8 mouse cellular contexts compared by ENCODE assay signal in the genomic region with DNA sequence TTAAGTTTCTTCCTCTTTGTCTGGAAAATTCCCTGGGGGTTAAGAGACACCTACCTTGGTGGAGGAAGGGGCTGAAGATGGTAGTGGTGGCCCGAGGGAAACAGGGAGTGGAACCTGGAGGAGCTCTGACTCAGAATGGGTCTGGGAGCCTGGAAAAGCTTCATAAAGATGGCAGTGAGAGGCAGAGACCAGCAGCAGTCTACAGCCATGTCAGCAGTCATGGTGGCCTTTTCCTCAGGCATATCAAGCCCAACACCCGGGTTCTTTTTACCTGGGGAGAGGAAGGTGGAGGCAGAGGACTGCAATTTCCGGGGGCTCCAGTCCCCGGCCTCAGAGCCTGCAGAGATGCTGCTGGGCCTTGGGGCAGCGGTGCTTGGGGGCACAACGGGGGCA. TPM values are rescaled to one million over a fixed set of nuclear protein-coding genes. Genes with fewer than 3 reads are reported as not detected.
DNase-seq lines count a peak whose midpoint lies in the region; ATAC-seq lines count a peak whose summit lies in the region.

No protein-coding gene starts in this region.

- no peak for ATAC-seq in heart, embryonic 14.5 days (ENCODE audit: insufficient number of reproducible peaks, insufficient read depth, low FRiP score, low read depth)
- no peak for ATAC-seq in hindbrain, embryonic 11.5 days (ENCODE audit: low FRiP score)
- no peak; the same call in none of the 2 replicates for ATAC-seq in midbrain, embryonic 13.5 days

- peak overlapping the region; percentile 88 for H3K9ac ChIP-seq in heart, embryonic 14.5 days (ENCODE audit: low read length)
- peak overlapping the region; percentile 86 for H3K9ac ChIP-seq in hindbrain, embryonic 11.5 days (ENCODE audit: low read depth, low read length)
- peak overlapping the region; percentile 82 for H3K9ac ChIP-seq in midbrain, embryonic 13.5 days (replicated peaks)

- H3K27ac ChIP-seq in heart, embryonic 14.5 days (replicated peaks in 1 of 2; ENCODE audit: control insufficient read depth in 1 of 2, insufficient read depth in 1 of 2, low read depth in 2 of 2, low read length in 2 of 2) = no peak overlapping the region
- no peak overlapping the region for H3K27ac ChIP-seq in hindbrain, embryonic 11.5 days (ENCODE audit: low read depth, low read length)
- peak overlapping the region; percentile 86 for H3K27ac ChIP-seq in midbrain, embryonic 13.5 days

- peak overlapping the region; percentile 59 to 87 for H3K4me3 ChIP-seq in heart, embryonic 14.5 days (ENCODE audit: control insufficient read depth in 1 of 2, insufficient read depth in 1 of 2, low read depth in 1 of 2, low read length in 2 of 2)
- peak overlapping the region; percentile 52 for H3K4me3 ChIP-seq in hindbrain, embryonic 11.5 days (ENCODE audit: low read depth, low read length)
- H3K4me3 ChIP-seq in midbrain, embryonic 13.5 days (replicated peaks) = peak overlapping the region; percentile 57

- no peaks in the 10 kb centered on the region for H3K9me3 ChIP-seq in heart, embryonic 14.5 days (ENCODE audit: control insufficient read depth, low read length)
- H3K9me3 ChIP-seq in hindbrain, embryonic 11.5 days (ENCODE audit: control insufficient read depth, low read length) = no peaks in the 10 kb centered on the region
- no peaks in the 10 kb centered on the region for H3K9me3 ChIP-seq in midbrain, embryonic 13.5 days

- DNase-seq in heart, postnatal 14 days = no peak
- DNase-seq in MN1 (ENCODE audit: low spot score) = peak; percentile 9
- no peak for DNase-seq in hindbrain, embryonic 11.5 days (ENCODE audit: low spot score)
- no peak for DNase-seq in B cell, adult 2 months
- no peak for DNase-seq in urinary bladder, postnatal 36 days (ENCODE audit: low spot score in 2 of 2)
- DNase-seq in layer of hippocampus, postnatal 25 days (ENCODE audit: extremely low spot score in 1 of 2, low spot score in 1 of 2) = no peak

- WGBS in heart, embryonic 14.5 days = 29% methylated on average over 5 of the region's 6 CpGs
- WGBS in hindbrain, embryonic 11.5 days = 37% methylated on average over 4 of the region's 6 CpGs
- WGBS in midbrain, embryonic 13.5 days = 17% methylated on average over 6 of the region's 6 CpGs

- peaks cover 26% of the 10 kb centered on the region for H3K36me3 ChIP-seq in heart, embryonic 14.5 days (ENCODE audit: control insufficient read depth, insufficient read depth, low read length)
- no peaks in the 10 kb centered on the region for H3K36me3 ChIP-seq in hindbrain, embryonic 11.5 days (ENCODE audit: control insufficient read depth, insufficient read depth, low read length)
- H3K36me3 ChIP-seq in midbrain, embryonic 13.5 days = peaks cover 18% of the 10 kb centered on the region; the same call in 1 of the 2 replicates

- intact Hi-C loops in heart, postnatal 14 days (cut with DNase I) = loop anchor here (5.0 kb wide), 6 partner anchors 55 to 390 kb away; partner anchors contain the start of gene Hcfc1

- H3K27me3 ChIP-seq in heart, embryonic 14.5 days (ENCODE audit: control insufficient read depth, insufficient read depth, low read length) = no peaks in the 10 kb centered on the region
- no peaks in the 10 kb centered on the region for H3K27me3 ChIP-seq in hindbrain, embryonic 11.5 days (ENCODE audit: control insufficient read depth, insufficient read depth, low read length)
- H3K27me3 ChIP-seq in midbrain, embryonic 13.5 days = no peaks in the 10 kb centered on the region

- peaks cover 2 to 3% of the 10 kb centered on the region in 2 experiments; a peak in 3 of 4 replicates for H3K4me1 ChIP-seq in heart, embryonic 14.5 days (ENCODE audit: control insufficient read depth in 2 of 2, insufficient read depth in 2 of 2, low read length in 2 of 2)
- no peaks in the 10 kb centered on the region; the same call in 1 of the 2 replicates for H3K4me1 ChIP-seq in hindbrain, embryonic 11.5 days (replicated peaks; ENCODE audit: control insufficient read depth, insufficient read depth, low read length)
- H3K4me1 ChIP-seq in midbrain, embryonic 13.5 days (replicated peaks) = peaks cover 17% of the 10 kb centered on the region

- H3K4me2 ChIP-seq in heart, embryonic 14.5 days (ENCODE audit: low read length) = peak overlapping the region; percentile 71
- H3K4me2 ChIP-seq in hindbrain, embryonic 11.5 days (replicated peaks; ENCODE audit: low read depth, low read length) = peak overlapping the region; percentile 51
- peak overlapping the region; percentile 61 for H3K4me2 ChIP-seq in midbrain, embryonic 13.5 days (replicated peaks)

RNA-seq across cellular contexts. Expression of gene Irak1, which starts 0.9 kb away (rescaled TPM):
- 41.4 and 44.6 TPM in 2 replicates for polyA plus RNA-seq in heart, embryonic 14.5 days (2014; fragmentation: Nextera tagmentation; extraction: Ambion mirVana)
- 10 to 100 TPM; 54.5 to 55.6 TPM for total RNA-seq in heart, postnatal 14 days (2021)
- 27.4 and 31.6 TPM in 2 replicates for polyA plus RNA-seq in hindbrain, embryonic 11.5 days (2014; fragmentation: Nextera tagmentation; extraction: Ambion mirVana)
- 37.4 and 44.3 TPM in 2 replicates for polyA plus RNA-seq in midbrain, embryonic 13.5 days (2015; fragmentation: Nextera tagmentation; extraction: Ambion mirVana)
- total RNA-seq in layer of hippocampus, postnatal 25 days (2021) = 10 to 100 TPM; 46.9 to 59.1 TPM

RNA-seq across cellular contexts. Expression of gene Hcfc1, which starts 56.6 kb away (rescaled TPM):
- polyA plus RNA-seq in heart, embryonic 14.5 days (2014; fragmentation: Nextera tagmentation; extraction: Ambion mirVana) = 35.6 and 36.6 TPM in 2 replicates
- total RNA-seq in heart, postnatal 14 days (2021) = 10 to 100 TPM; 46.5 to 49.8 TPM
- polyA plus RNA-seq in hindbrain, embryonic 11.5 days (2014; fragmentation: Nextera tagmentation; extraction: Ambion mirVana) = 72.9 and 77.2 TPM in 2 replicates
- 61.9 and 63.0 TPM in 2 replicates for polyA plus RNA-seq in midbrain, embryonic 13.5 days (2015; fragmentation: Nextera tagmentation; extraction: Ambion mirVana)
- total RNA-seq in layer of hippocampus, postnatal 25 days (2021) = 10 to 100 TPM; 65.8 to 80.9 TPM
